Mouse (Mus musculus) testis, adult 2 months (tissue): ENCODE results near the gene Ankrd10.

Source experiments
- CTCF ChIP-seq: fragments of 200-500 bp; IDR thresholded peaks from 2 replicates; pipeline ENCODE4 v1.5.1; 2012; ENCODE audit warnings: low read depth, mild to moderate bottlenecking, inconsistent platforms, low read length, moderate library complexity; ENCODE audit not compliant: control insufficient read depth, insufficient read depth, insufficient replicate concordance
- POLR2A ChIP-seq: fragments of 200-500 bp; IDR thresholded peaks from 2 replicates; pipeline ENCODE4 v1.6.1; 2012; ENCODE audit warnings: low read depth, mild to moderate bottlenecking, inconsistent platforms, low read length, moderate library complexity; ENCODE audit not compliant: control insufficient read depth

- TF ChIP-seq POLR2A (peak; percentile 87), CTCF (0 out of 2 replicates have a peak, but pooled peaks have one; percentile 1)
Observed at GRCm38 (mm10) chr8:11635611-11636081, at the start of gene Ankrd10.
